Mouse (Mus musculus): ENCODE data around the gene Crygs. TPM values are rescaled to one million over a fixed set of nuclear protein-coding genes. Genes with fewer than 3 reads are reported as not detected.
"Not testable (repeated sequence)": the region's sequence is repeated elsewhere in the genome, so short reads cannot be mapped to it uniquely, and the experiment has no call there.

Gene Crygs
- total RNA-seq, 2 experiments from 2014 or later = not detected

GRCm38 (mm10) chr16:22789908-22790367, 21.4 kb downstream of the Crygs start:
- peak; percentile 84 to 86 for DNase-seq (ENCODE audit: low spot score in 2 of 2)

- DNase-seq (ENCODE audit: low spot score in 2 of 2) = no peak
Measured at GRCm38 (mm10) chr16:22782686-22783085, 28.7 kb downstream of the Crygs start.

- peak in 1 of 2 experiments; percentile 22 for DNase-seq (ENCODE audit: low spot score in 2 of 2)
Measured at GRCm38 (mm10) chr16:22779228-22779835, 32.0 kb downstream of the Crygs start.

- DNase-seq (ENCODE audit: low spot score in 2 of 2) = not testable (repeated sequence)
Measured at GRCm38 (mm10) chr16:22778296-22778695, 33.1 kb downstream of the Crygs start.

GRCm38 (mm10) chr16:22775471-22775985, 35.8 kb downstream of the Crygs start:
- DNase-seq (ENCODE audit: low spot score in 2 of 2) = no peak

GRCm38 (mm10) chr16:22768661-22769060, 42.7 kb downstream of the Crygs start:
- peak in 1 of 2 experiments; percentile 12 for DNase-seq (ENCODE audit: low spot score in 2 of 2)

- DNase-seq (ENCODE audit: low spot score in 2 of 2) = no peak
Measured at GRCm38 (mm10) chr16:22767405-22767804, 44.0 kb downstream of the Crygs start.

GRCm38 (mm10) chr16:22766738-22767211, 44.6 kb downstream of the Crygs start:
- no peak for DNase-seq (ENCODE audit: low spot score in 2 of 2)

GRCm38 (mm10) chr16:22765531-22765930, 45.8 kb downstream of the Crygs start:
- no peak for DNase-seq (ENCODE audit: low spot score in 2 of 2)

Other genes with a start within 250 kb of the Crygs start
- 10 to 100 TPM; 47.4 to 68.3 TPM for gene Dgkg, start 154.4 kb downstream of the Crygs start, total RNA-seq (2021)
- gene Tbccd1, start 46.1 kb upstream of the Crygs start, total RNA-seq (2021) = 10 to 100 TPM; 14.3 to 14.9 TPM
- 10 to 100 TPM; 67.1 to 67.8 TPM for gene Dnajb11, start 46.3 kb upstream of the Crygs start, total RNA-seq (2021)
- not detected for gene Ahsg, start 79.7 kb upstream of the Crygs start, total RNA-seq (2021)
- not detected for gene Fetub, start 106.8 kb upstream of the Crygs start, total RNA-seq (2021)
- not detected for gene Hrg, start 139.5 kb upstream of the Crygs start, total RNA-seq (2021)
- not detected for gene Kng2, start 217.9 kb upstream of the Crygs start, total RNA-seq (2021)
- gene Kng1, start 246.3 kb upstream of the Crygs start, total RNA-seq (2021) = not detected